Mouse (Mus musculus) midbrain, postnatal 0 days (tissue): ENCODE measurements at regions not wholly inside any gene's neighbourhood (a gene's known extent, or its start where the extent isn't known, plus 50 kb on each side); places are given as distances from the start of the nearest gene placed in this dataset.

Source experiments
- ATAC-seq: fragments of 200-750 bp; cut with Nextera tagmentation; 2 replicates; pipeline ENCODE4 v1.8.0; 2017; ENCODE audit warnings: moderate number of reproducible peaks, mild to moderate bottlenecking, moderate TSS enrichment, moderate library complexity; ENCODE audit not compliant: low FRiP score
- DNase-seq: peaks from one replicate; pipeline ENCODE4 v3.0.0-alpha.2; 2015; ENCODE audit warnings: low spot score
- H3K27ac ChIP-seq: fragments of 300-500 bp; sonication (generic); 2 replicates; pipeline ENCODE4 v1.5.1; 2014; ENCODE audit warnings: low read depth, mild to moderate bottlenecking, low read length, mixed read lengths
- H3K27me3 ChIP-seq: fragments of 300-500 bp; sonication (generic); 2 replicates; pipeline ENCODE4 v1.6.1; 2014; ENCODE audit warnings: low read length, control low read depth, mixed read lengths; ENCODE audit not compliant: insufficient read depth
- H3K36me3 ChIP-seq: fragments of 300-500 bp; sonication (generic); 2 replicates; pipeline ENCODE4 v1.6.1; 2014; ENCODE audit warnings: low read length, control low read depth, mixed read lengths; ENCODE audit not compliant: insufficient read depth
- H3K4me1 ChIP-seq: fragments of 300-500 bp; sonication (generic); 2 replicates; pipeline ENCODE4 v1.6.1; 2014; ENCODE audit warnings: mild to moderate bottlenecking, control low read depth, antibody characterized with exemption, low read length, mixed read lengths; ENCODE audit not compliant: insufficient read depth
- H3K4me2 ChIP-seq: fragments of 300-500 bp; sonication (generic); 2 replicates; pipeline ENCODE4 v1.6.1; 2014; ENCODE audit warnings: low read depth, mild to moderate bottlenecking, low read length, mixed read lengths; ENCODE audit not compliant: poor library complexity, severe bottlenecking
- H3K4me3 ChIP-seq: fragments of 300-500 bp; sonication (generic); 2 replicates; pipeline ENCODE4 v1.5.1; 2014; ENCODE audit warnings: low read depth, mild to moderate bottlenecking, low read length, moderate library complexity
- H3K9ac ChIP-seq: fragments of 300-500 bp; sonication (generic); replicated peaks from 2 replicates; pipeline ENCODE4 v1.6.1; 2014; ENCODE audit warnings: mild to moderate bottlenecking, low read length, moderate library complexity, mixed read lengths; ENCODE audit not compliant: poor library complexity, severe bottlenecking
- H3K9me3 ChIP-seq: fragments of 300-500 bp; sonication (generic); 2 replicates; pipeline ENCODE4 v1.6.1; 2016; ENCODE audit warnings: low read length, control low read depth
- CTCF ChIP-seq: IDR thresholded peaks from 2 replicates; pipeline ENCODE4 v1.5.1; 2016; ENCODE audit warnings: antibody characterized with exemption, mild to moderate bottlenecking
- whole genome bisulfite sequencing: fragments of 180-500 bp; shearing (Covaris S2); extraction: QIAGEN DNeasy Blood & Tissue Kit; methylation state at CpG from one replicate; pipeline ENCODE4 v1.1.7; 2014; 5-methylcytosine and 5-hydroxymethylcytosine counted together

GRCm38 (mm10) chr14:68447240-68447923, 846.7 kb downstream of the Synb start:
- no peak overlapping the region for H3K4me3 ChIP-seq
- no peak overlapping the region for H3K9ac ChIP-seq
- H3K36me3 ChIP-seq = no peaks in the 10 kb centered on the region
- WGBS = 66% methylated on average over 7 of the region's 7 CpGs
- H3K9me3 ChIP-seq = no peaks in the 10 kb centered on the region
- H3K4me1 ChIP-seq = no peaks in the 10 kb centered on the region
- no peaks in the 10 kb centered on the region for H3K27me3 ChIP-seq
- no peak for TF ChIP-seq CTCF
- ATAC-seq = no peak
- H3K4me2 ChIP-seq = no peak overlapping the region
- DNase-seq = no peak
- no peak overlapping the region for H3K27ac ChIP-seq

GRCm38 (mm10) chr14:68433326-68433725, 860.8 kb downstream of the Synb start:
- Histone ChIP-seq H3K4me1 (no peaks in the 10 kb centered on the region), H3K4me2 (no peak overlapping the region), H3K9me3 (no peaks in the 10 kb centered on the region), H3K27ac (no peak overlapping the region), H3K4me3 (no peak overlapping the region), H3K36me3 (no peaks in the 10 kb centered on the region), H3K9ac (no peak overlapping the region), H3K27me3 (no peaks in the 10 kb centered on the region)
- no peak for DNase-seq
- 36% methylated on average over 9 of the region's 9 CpGs for WGBS
- TF ChIP-seq CTCF = no peak
- no peak for ATAC-seq

- TF ChIP-seq CTCF = no peak
- no peak for ATAC-seq
- no peak overlapping the region for H3K27ac ChIP-seq
- no peaks in the 10 kb centered on the region for H3K36me3 ChIP-seq
- H3K4me2 ChIP-seq = no peak overlapping the region
- H3K27me3 ChIP-seq = no peaks in the 10 kb centered on the region
- no peak overlapping the region for H3K9ac ChIP-seq
- no peak for DNase-seq
- no peaks in the 10 kb centered on the region for H3K9me3 ChIP-seq
- H3K4me3 ChIP-seq = no peak overlapping the region
- H3K4me1 ChIP-seq = no peaks in the 10 kb centered on the region
- 86% methylated on average over 2 of the region's 2 CpGs for WGBS
These were observed 862.0 kb downstream of the Synb start for GRCm38 (mm10) chr14:68432111-68432510.

- no peak overlapping the region for H3K4me3 ChIP-seq
- no peak for ATAC-seq
- no peaks in the 10 kb centered on the region for H3K9me3 ChIP-seq
- no peaks in the 10 kb centered on the region for H3K36me3 ChIP-seq
- no peaks in the 10 kb centered on the region for H3K27me3 ChIP-seq
- 84% methylated on average over 1 of the region's 1 CpGs for WGBS
- DNase-seq = no peak
- no peak overlapping the region for H3K27ac ChIP-seq
- TF ChIP-seq CTCF = no peak
- H3K4me1 ChIP-seq = no peaks in the 10 kb centered on the region
- no peak overlapping the region for H3K9ac ChIP-seq
- H3K4me2 ChIP-seq = no peak overlapping the region
These were observed 866.9 kb downstream of the Synb start for GRCm38 (mm10) chr14:68427235-68427634.

GRCm38 (mm10) chr14:68392440-68392839, 901.7 kb downstream of the Synb start:
- no peak overlapping the region for H3K4me2 ChIP-seq
- no peaks in the 10 kb centered on the region for H3K4me1 ChIP-seq
- no peak for ATAC-seq
- H3K36me3 ChIP-seq = no peaks in the 10 kb centered on the region
- 95% methylated on average over 1 of the region's 1 CpGs for WGBS
- TF ChIP-seq CTCF = no peak
- H3K9me3 ChIP-seq = no peaks in the 10 kb centered on the region
- no peak overlapping the region for H3K9ac ChIP-seq
- H3K4me3 ChIP-seq = no peak overlapping the region
- H3K27me3 ChIP-seq = no peaks in the 10 kb centered on the region
- DNase-seq = no peak
- H3K27ac ChIP-seq = no peak overlapping the region

- H3K27ac ChIP-seq = no peak overlapping the region
- H3K9ac ChIP-seq = no peak overlapping the region
- ATAC-seq (no peak), DNase-seq (peak; percentile 25)
- H3K9me3 ChIP-seq = no peaks in the 10 kb centered on the region
- WGBS = 34% methylated on average over 3 of the region's 3 CpGs
- no peak overlapping the region for H3K4me2 ChIP-seq
- no peaks in the 10 kb centered on the region for H3K36me3 ChIP-seq
- no peaks in the 10 kb centered on the region for H3K4me1 ChIP-seq
- no peak for TF ChIP-seq CTCF
- no peaks in the 10 kb centered on the region for H3K27me3 ChIP-seq
- H3K4me3 ChIP-seq = no peak overlapping the region
These were observed 902.2 kb downstream of the Synb start for GRCm38 (mm10) chr14:68391875-68392274.
